Mouse (Mus musculus) heart, embryonic 11.5 days (tissue): ENCODE results near the gene Olfr1230. TPM values are rescaled to one million over a fixed set of nuclear protein-coding genes. Genes with fewer than 3 reads are reported as not detected.

Experiments used
- ATAC-seq: fragments of 200-750 bp; cut with Nextera tagmentation; replicated peaks from 2 replicates; pipeline ENCODE4 v1.8.0; 2017; ENCODE audit warnings: moderate library complexity; ENCODE audit not compliant: insufficient number of reproducible peaks, low FRiP score, low TSS enrichment
- H3K27ac ChIP-seq: fragments of 300-500 bp; sonication (generic); 2 replicates; pipeline ENCODE4 v1.5.1; 2014; ENCODE audit warnings: mild to moderate bottlenecking, low read depth, low read length
- H3K27me3 ChIP-seq: fragments of 300-500 bp; sonication (generic); 2 replicates; pipeline ENCODE4 v1.6.1; 2014; ENCODE audit warnings: mild to moderate bottlenecking, low read length, mixed read lengths; ENCODE audit not compliant: control insufficient read depth, insufficient read depth
- H3K36me3 ChIP-seq: fragments of 300-500 bp; sonication (generic); 2 replicates; pipeline ENCODE4 v1.6.1; 2014; ENCODE audit warnings: mild to moderate bottlenecking, low read length, moderate library complexity, mixed read lengths; ENCODE audit not compliant: control insufficient read depth, insufficient read depth
- H3K4me1 ChIP-seq: fragments of 300-500 bp; sonication (generic); 2 replicates; pipeline ENCODE4 v1.6.1; 2014; ENCODE audit warnings: low read length; ENCODE audit not compliant: control insufficient read depth, insufficient read depth
- H3K4me2 ChIP-seq: fragments of 300-500 bp; sonication (generic); 2 replicates; pipeline ENCODE4 v1.6.1; 2014; ENCODE audit warnings: mild to moderate bottlenecking, moderate library complexity
- H3K4me3 ChIP-seq: fragments of 300-500 bp; sonication (generic); 2 replicates; pipeline ENCODE4 v1.5.1; 2014; ENCODE audit warnings: low read depth, low read length
- H3K9ac ChIP-seq: fragments of 300-500 bp; sonication (generic); 2 replicates; pipeline ENCODE4 v1.6.1; 2014; ENCODE audit warnings: mild to moderate bottlenecking, low read depth, low read length, moderate library complexity
- H3K9me3 ChIP-seq: fragments of 300-500 bp; sonication (generic); replicated peaks from 2 replicates; pipeline ENCODE4 v1.6.1; 2016; ENCODE audit warnings: low read length; ENCODE audit not compliant: control insufficient read depth
- WGBS: fragments of 180-500 bp; shearing (Covaris S2); extraction: QIAGEN DNeasy Blood & Tissue Kit; methylation state at CpG from one replicate; pipeline ENCODE4 v1.1.7; 2014; ENCODE audit not compliant: insufficient replicate concordance; 5-methylcytosine and 5-hydroxymethylcytosine counted together
- polyA plus RNA-seq: library from polyadenylated mRNA; unstranded; fragments of >200 nt; fragmentation: Nextera tagmentation; extraction: Ambion mirVana; gene quantifications from 2 replicates; pipeline ENCODE4 v1.2.1, GENCODE M21; 2014

Gene Olfr1230
- not detected in 2 replicates for polyA plus RNA-seq

DNA sequence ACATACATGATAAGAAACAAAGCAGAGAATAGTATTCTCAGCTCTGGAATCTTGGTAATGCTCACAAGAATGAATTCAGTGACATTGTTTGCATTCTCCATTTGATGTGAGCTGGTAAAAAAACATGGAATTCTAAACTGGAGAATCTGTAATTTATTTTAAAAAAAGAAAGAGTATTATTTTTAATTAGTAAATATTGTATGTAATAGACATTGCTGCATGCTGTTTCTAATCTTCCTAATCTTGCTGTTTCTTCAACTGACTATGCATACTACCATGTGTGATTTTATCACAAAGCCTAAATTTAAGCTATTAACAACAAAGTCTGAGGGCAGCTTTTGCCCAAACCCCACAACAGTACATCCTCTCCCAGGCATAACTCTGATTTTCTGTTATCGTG lies at the start of gene Olfr1230:
TSS of gene Olfr1230 (minus strand) at position 101 of the 400 bp plus-strand sequence.
- Histone ChIP-seq H3K9me3 (no peaks in the 10 kb centered on the region), H3K9ac (no peak within 1 kb of the TSS), H3K27me3 (no peaks in the 10 kb centered on the region), H3K4me2 (no peak within 1 kb of the TSS), H3K36me3 (no peaks in the 10 kb centered on the region), H3K4me1 (no peaks in the 10 kb centered on the region), H3K4me3 (no peak within 1 kb of the TSS), H3K27ac (no peak within 1 kb of the TSS)
- no peak for ATAC-seq
- WGBS = 86% methylated on average over 1 of the region's 1 CpGs

DNA sequence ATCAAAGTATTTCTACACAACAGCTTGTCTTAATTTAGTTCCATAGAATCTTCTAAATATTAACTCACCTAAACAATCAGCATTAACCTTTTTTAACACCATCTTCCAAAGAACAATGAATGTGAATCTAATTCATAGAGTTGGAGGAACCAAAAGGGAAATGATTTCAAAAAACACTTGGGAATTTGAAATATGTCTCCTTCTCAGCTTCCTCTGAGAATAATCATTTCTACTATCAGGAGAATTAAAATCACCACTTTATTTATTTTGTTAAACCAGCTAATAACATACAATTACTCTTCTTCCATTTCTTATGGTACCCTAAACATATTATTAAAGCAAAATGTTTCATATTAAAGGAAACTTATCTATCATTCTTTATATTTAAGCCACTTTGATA lies 45.2 kb upstream of the Olfr1230 start, which contains the start of gene Olfr1233:
TSS of gene Olfr1233 (minus strand) at position 101 of the 400 bp plus-strand sequence.
- no peaks in the 10 kb centered on the region for H3K36me3 ChIP-seq
- no peak for ATAC-seq
- no peak within 1 kb of the TSS for H3K27ac ChIP-seq
- H3K9me3 ChIP-seq = no peaks in the 10 kb centered on the region
- H3K4me3 ChIP-seq = no peak within 1 kb of the TSS
- H3K4me1 ChIP-seq = no peaks in the 10 kb centered on the region
- H3K4me2 ChIP-seq = no peak within 1 kb of the TSS
- H3K9ac ChIP-seq = no peak within 1 kb of the TSS
- H3K27me3 ChIP-seq = no peaks in the 10 kb centered on the region

- Histone ChIP-seq H3K36me3 (no peaks in the 10 kb centered on the region), H3K4me2 (no peak within 1 kb of the TSS), H3K27me3 (no peaks in the 10 kb centered on the region), H3K9me3 (no peaks in the 10 kb centered on the region), H3K4me3 (no peak within 1 kb of the TSS), H3K27ac (no peak within 1 kb of the TSS), H3K9ac (no peak within 1 kb of the TSS), H3K4me1 (no peaks in the 10 kb centered on the region)
- no peak for ATAC-seq
Measured at GRCm38 (mm10) chr2:89329575-89329974, 32.5 kb upstream of the Olfr1230 start, which contains the start of gene Olfr1232. TSS of gene Olfr1232 (minus strand) at chr2:89329675.

GRCm38 (mm10) chr2:89306974-89307373 lies 9.9 kb upstream of the Olfr1230 start, which contains the start of gene Olfr1231:
TSS of gene Olfr1231 (minus strand) at chr2:89307074.
- no peak for ATAC-seq
- WGBS = 75% methylated on average over 2 of the region's 2 CpGs
- H3K36me3 ChIP-seq = no peaks in the 10 kb centered on the region
- no peaks in the 10 kb centered on the region for H3K4me1 ChIP-seq
- no peaks in the 10 kb centered on the region for H3K9me3 ChIP-seq
- H3K4me2 ChIP-seq = no peak within 1 kb of the TSS
- no peaks in the 10 kb centered on the region for H3K27me3 ChIP-seq
- no peak within 1 kb of the TSS for H3K27ac ChIP-seq
- no peak within 1 kb of the TSS for H3K4me3 ChIP-seq
- no peak within 1 kb of the TSS for H3K9ac ChIP-seq

- Histone ChIP-seq H3K36me3 (no peaks in the 10 kb centered on the region), H3K4me1 (no peaks in the 10 kb centered on the region), H3K4me3 (no peak within 1 kb of the TSS), H3K27ac (no peak within 1 kb of the TSS), H3K4me2 (no peak within 1 kb of the TSS), H3K27me3 (no peaks in the 10 kb centered on the region), H3K9ac (no peak within 1 kb of the TSS), H3K9me3 (no peaks in the 10 kb centered on the region)
- ATAC-seq = no peak
- 69% methylated on average over 2 of the region's 2 CpGs for WGBS
Measured at GRCm38 (mm10) chr2:89287914-89288313, 9.2 kb downstream of the Olfr1230 start, which contains the start of gene Olfr1229. TSS of gene Olfr1229 (minus strand) at chr2:89288014.

DNA sequence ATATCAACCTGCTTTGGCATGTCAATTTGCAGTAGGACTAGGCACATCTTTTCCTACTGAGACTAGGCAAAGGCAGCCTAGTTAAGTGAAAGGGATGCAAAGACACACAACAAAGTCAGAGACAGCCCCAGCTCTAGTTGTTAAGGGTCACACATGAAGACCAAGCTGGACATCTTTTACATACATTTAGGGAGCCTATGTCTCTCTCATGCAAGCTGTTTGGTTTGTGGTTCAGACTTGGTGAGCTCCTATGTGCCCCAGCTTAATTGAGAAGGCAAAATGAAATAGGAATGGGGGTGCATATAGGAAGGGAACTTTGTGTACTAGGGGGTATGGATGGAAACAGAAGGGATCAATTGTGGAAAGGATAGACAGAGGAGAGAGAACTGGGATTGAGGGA lies 43.1 kb downstream of the Olfr1230 start, which contains the start of gene Olfr1228:
TSS of gene Olfr1228 (minus strand) at position 101 of the 400 bp plus-strand sequence.
- Histone ChIP-seq H3K9me3 (no peaks in the 10 kb centered on the region), H3K4me2 (no peak within 1 kb of the TSS), H3K4me3 (no peak within 1 kb of the TSS), H3K27ac (no peak within 1 kb of the TSS), H3K36me3 (no peaks in the 10 kb centered on the region), H3K9ac (no peak within 1 kb of the TSS), H3K4me1 (no peaks in the 10 kb centered on the region), H3K27me3 (no peaks in the 10 kb centered on the region)
- no peak for ATAC-seq

Other genes starting within 250 kb of the Olfr1230 start
- not detected in 2 replicates for gene Olfr1218, start 236.1 kb downstream of the Olfr1230 start, polyA plus RNA-seq
- not detected in 2 replicates for gene Olfr1219, start 213.8 kb downstream of the Olfr1230 start, polyA plus RNA-seq
- not detected in 2 replicates for gene Olfr1220, start 190.4 kb downstream of the Olfr1230 start, polyA plus RNA-seq
- gene Olfr1221, start 180.0 kb downstream of the Olfr1230 start, polyA plus RNA-seq = not detected in 2 replicates
- not detected in 2 replicates for gene Olfr1222, start 164.2 kb downstream of the Olfr1230 start, polyA plus RNA-seq
- gene Olfr1223, start 145.7 kb downstream of the Olfr1230 start, polyA plus RNA-seq = not detected in 2 replicates
- not detected in 2 replicates for gene Olfr1224-ps1, start 133.2 kb downstream of the Olfr1230 start, polyA plus RNA-seq
- gene Olfr1225, start 122.6 kb downstream of the Olfr1230 start, polyA plus RNA-seq = not detected in 2 replicates
- gene Olfr1226, start 97.2 kb downstream of the Olfr1230 start, polyA plus RNA-seq = not detected in 2 replicates
- gene Olfr1228, start 43.2 kb downstream of the Olfr1230 start, polyA plus RNA-seq = not detected in 2 replicates
- not detected in 2 replicates for gene Olfr1229, start 9.3 kb downstream of the Olfr1230 start, polyA plus RNA-seq
- gene Olfr1231, start 9.8 kb upstream of the Olfr1230 start, polyA plus RNA-seq = not detected in 2 replicates
- not detected in 2 replicates for gene Olfr1232, start 32.4 kb upstream of the Olfr1230 start, polyA plus RNA-seq
- not detected in 2 replicates for gene Olfr1233, start 45.1 kb upstream of the Olfr1230 start, polyA plus RNA-seq
- not detected in 2 replicates for gene Olfr1234, start 67.6 kb upstream of the Olfr1230 start, polyA plus RNA-seq
- not detected in 2 replicates for gene Olfr1238, start 112.4 kb upstream of the Olfr1230 start, polyA plus RNA-seq
- not detected in 2 replicates for gene Olfr1239, start 123.1 kb upstream of the Olfr1230 start, polyA plus RNA-seq
- not detected in 2 replicates for gene Olfr1240, start 145.7 kb upstream of the Olfr1230 start, polyA plus RNA-seq
- not detected in 2 replicates for gene Olfr1241, start 189.9 kb upstream of the Olfr1230 start, polyA plus RNA-seq
- gene Olfr1242, start 201.1 kb upstream of the Olfr1230 start, polyA plus RNA-seq = not detected in 2 replicates
- not detected in 2 replicates for gene Olfr1243, start 234.2 kb upstream of the Olfr1230 start, polyA plus RNA-seq